Mouse (Mus musculus): ENCODE data around the gene Klf17. TPM values are rescaled to one million over a fixed set of nuclear protein-coding genes. Genes with fewer than 3 reads are reported as not detected.

The Klf17 gene
- total RNA-seq, 2 experiments from 2014 or later, result not detected

Other genes with a start within 250 kb of the Klf17 start
- 10 to 100 TPM; 68.3 to 72.1 TPM for gene Eri3, start 215.3 kb downstream of the Klf17 start, total RNA-seq (2021)
- gene Dmap1, start 83.4 kb downstream of the Klf17 start, total RNA-seq (2021), result 10 to 100 TPM; 25.2 to 27.3 TPM
- gene Gm12845, start 41.2 kb downstream of the Klf17 start, total RNA-seq (2021), result not detected
- gene Slc6a9, start 68.9 kb upstream of the Klf17 start, total RNA-seq (2021), result 10 to 100 TPM in 1 of 2 experiments, 1 to 10 TPM in 1; 6.5 to 16.9 TPM
- gene Ccdc24, start 106.9 kb upstream of the Klf17 start, total RNA-seq (2021), result under 1 TPM; 0.49 to 0.76 TPM
- 10 to 100 TPM in 1 of 2 experiments, 1 to 10 TPM in 1; 10.0 to 14.3 TPM for gene B4galt2, start 117.8 kb upstream of the Klf17 start, total RNA-seq (2021)
- 100 to 1,000 TPM; 215 to 216 TPM for gene Atp6v0b, start 121.7 kb upstream of the Klf17 start, total RNA-seq (2021)
- 1 to 10 TPM; 9.2 to 9.4 TPM for gene Dph2, start 126.4 kb upstream of the Klf17 start, total RNA-seq (2021)
- gene Ipo13, start 149.4 kb upstream of the Klf17 start, total RNA-seq (2021), result 10 to 100 TPM; 41.1 to 45.9 TPM
- gene Artn, start 164.1 kb upstream of the Klf17 start, total RNA-seq (2021), result under 1 TPM in 1 of 2 experiments, not detected in 1; 0.72 TPM

Data from adrenal gland, postnatal 36 days (tissue).